Mouse (Mus musculus) liver, embryonic 11.5 days (tissue): Measurements from ENCODE around the gene Zbtb9. TPM values are rescaled to one million over a fixed set of nuclear protein-coding genes. Genes with fewer than 3 reads are reported as not detected.

Experiments used
- ATAC-seq: fragments of 200-750 bp; cut with Nextera tagmentation; replicated peaks from 2 replicates; pipeline ENCODE4 v1.8.0; 2017; ENCODE audit warnings: moderate number of reproducible peaks, mild to moderate bottlenecking, moderate TSS enrichment, moderate library complexity; ENCODE audit not compliant: low FRiP score
- DNase-seq: peaks from one replicate; pipeline ENCODE4 v3.0.0-alpha.2; 2017; ENCODE audit warnings: low spot score
- H3K27ac ChIP-seq: fragments of 300-500 bp; sonication (generic); 2 replicates; pipeline ENCODE4 v1.5.1; 2014; ENCODE audit warnings: mild to moderate bottlenecking, low read depth, low read length, control low read depth
- H3K27me3 ChIP-seq: fragments of 300-500 bp; sonication (generic); replicated peaks from 2 replicates; pipeline ENCODE4 v1.6.1; 2014; ENCODE audit warnings: low read length, mixed read lengths; ENCODE audit not compliant: control insufficient read depth, insufficient read depth
- H3K36me3 ChIP-seq: fragments of 300-500 bp; sonication (generic); 2 replicates; pipeline ENCODE4 v1.6.1; 2014; ENCODE audit warnings: mild to moderate bottlenecking, low read length, moderate library complexity, mixed read lengths; ENCODE audit not compliant: control insufficient read depth, insufficient read depth
- H3K4me1 ChIP-seq: fragments of 300-500 bp; sonication (generic); replicated peaks from 2 replicates; pipeline ENCODE4 v1.6.1; 2014; ENCODE audit warnings: low read length, mixed read lengths; ENCODE audit not compliant: control insufficient read depth, insufficient read depth
- H3K4me2 ChIP-seq: fragments of 300-500 bp; sonication (generic); 2 replicates; pipeline ENCODE4 v1.6.1; 2014; ENCODE audit warnings: mild to moderate bottlenecking, control low read depth, moderate library complexity
- H3K4me3 ChIP-seq: fragments of 300-500 bp; sonication (generic); 2 replicates; pipeline ENCODE4 v1.5.1; 2014; ENCODE audit warnings: low read depth, low read length, control low read depth
- H3K9ac ChIP-seq: fragments of 300-500 bp; sonication (generic); 2 replicates; pipeline ENCODE4 v1.6.1; 2014; ENCODE audit warnings: low read depth, low read length, control low read depth
- H3K9me3 ChIP-seq: fragments of 300-500 bp; sonication (generic); 2 replicates; pipeline ENCODE4 v1.6.1; 2016; ENCODE audit warnings: low read length, inconsistent platforms, mixed read lengths; ENCODE audit not compliant: control insufficient read depth
- WGBS: fragments of 180-500 bp; shearing (Covaris S2); extraction: QIAGEN DNeasy Blood & Tissue Kit; methylation state at CpG from one replicate; pipeline ENCODE4 v1.1.7; 2014; 5-methylcytosine and 5-hydroxymethylcytosine counted together
- polyA plus RNA-seq: library from polyadenylated mRNA; unstranded; fragments of >200 nt; fragmentation: Nextera tagmentation; extraction: Ambion mirVana; gene quantifications from 2 replicates; pipeline ENCODE4 v1.2.1, GENCODE M21; 2014

Zbtb9 gene
- polyA plus RNA-seq, 1 experiment from 2014 or later = 9.7 TPM

GRCm38 (mm10) chr17:26951406-26951805 is 21.6 kb upstream of the Zbtb9 start:
- H3K27ac ChIP-seq = no peak overlapping the region
- DNase-seq (peak; percentile 73), ATAC-seq (peak; percentile 42; the same call in 1 of the 2 replicates)
- H3K4me3 ChIP-seq = peak overlapping the region; percentile 43
- peak overlapping the region; percentile 52; the same call in 1 of the 2 replicates for H3K9ac ChIP-seq
- 0 out of 2 replicates have a peak, but pooled peaks cover 3% of the 10 kb centered on the region for H3K27me3 ChIP-seq
- H3K4me1 ChIP-seq = peaks cover 67% of the 10 kb centered on the region
- WGBS = 4% methylated on average over 11 of the region's 11 CpGs
- 0 out of 2 replicates have a peak, but pooled peaks cover 2% of the 10 kb centered on the region for H3K36me3 ChIP-seq
- H3K4me2 ChIP-seq = peak overlapping the region; percentile 67
- H3K9me3 ChIP-seq = no peaks in the 10 kb centered on the region

GRCm38 (mm10) chr17:26951952-26952877 is 20.8 kb upstream of the Zbtb9 start:
- H3K4me2 ChIP-seq = peak overlapping the region; percentile 67
- peaks cover 2% of the 10 kb centered on the region; the same call in 1 of the 2 replicates for H3K36me3 ChIP-seq
- H3K27ac ChIP-seq = no peak overlapping the region
- ATAC-seq (no peak), DNase-seq (no peak)
- 5% methylated on average over 22 of the region's 23 CpGs for WGBS
- H3K9me3 ChIP-seq = no peaks in the 10 kb centered on the region
- H3K4me3 ChIP-seq = peak overlapping the region; percentile 43
- peaks cover 68% of the 10 kb centered on the region for H3K4me1 ChIP-seq
- peak overlapping the region; percentile 52 for H3K9ac ChIP-seq
- H3K27me3 ChIP-seq = 0 out of 2 replicates have a peak, but pooled peaks cover 3% of the 10 kb centered on the region

GRCm38 (mm10) chr17:26953201-26953600 is 19.8 kb upstream of the Zbtb9 start:
- 38% methylated on average over 6 of the region's 6 CpGs for WGBS
- H3K4me3 ChIP-seq = no peak overlapping the region
- no peak for ATAC-seq
- no peaks in the 10 kb centered on the region for H3K9me3 ChIP-seq
- DNase-seq = no peak
- H3K4me1 ChIP-seq = peaks cover 66% of the 10 kb centered on the region
- peaks cover 2% of the 10 kb centered on the region; the same call in 1 of the 2 replicates for H3K36me3 ChIP-seq
- H3K9ac ChIP-seq = no peak overlapping the region
- peak overlapping the region; percentile 67 for H3K4me2 ChIP-seq
- 0 out of 2 replicates have a peak, but pooled peaks cover 3% of the 10 kb centered on the region for H3K27me3 ChIP-seq
- no peak overlapping the region for H3K27ac ChIP-seq

- Histone ChIP-seq H3K4me1 (peaks cover 65% of the 10 kb centered on the region), H3K4me3 (no peak overlapping the region), H3K27ac (no peak overlapping the region), H3K9ac (no peak overlapping the region), H3K9me3 (no peaks in the 10 kb centered on the region), H3K4me2 (peak overlapping the region; percentile 67), H3K27me3 (0 out of 2 replicates have a peak, but pooled peaks cover 3% of the 10 kb centered on the region), H3K36me3 (peaks cover 2% of the 10 kb centered on the region; the same call in 1 of the 2 replicates)
- ATAC-seq (no peak), DNase-seq (no peak)
- 21% methylated on average over 14 of the region's 16 CpGs for WGBS
Observed at GRCm38 (mm10) chr17:26953726-26954125, 19.2 kb upstream of the Zbtb9 start.

GRCm38 (mm10) chr17:26956309-26956708 is 16.7 kb upstream of the Zbtb9 start:
- peak overlapping the region; percentile 69 for H3K27ac ChIP-seq
- ATAC-seq = no peak
- no peak for DNase-seq
- peaks cover 48% of the 10 kb centered on the region for H3K4me1 ChIP-seq
- peak overlapping the region; percentile 65 for H3K4me2 ChIP-seq
- WGBS = 72% methylated on average over 5 of the region's 5 CpGs
- peaks cover 9% of the 10 kb centered on the region for H3K36me3 ChIP-seq
- no peaks in the 10 kb centered on the region for H3K9me3 ChIP-seq
- H3K4me3 ChIP-seq = peak overlapping the region; percentile 35; the same call in 1 of the 2 replicates
- peak overlapping the region; percentile 58 for H3K9ac ChIP-seq
- 0 out of 2 replicates have a peak, but pooled peaks cover 3% of the 10 kb centered on the region for H3K27me3 ChIP-seq

- H3K9me3 ChIP-seq = no peaks in the 10 kb centered on the region
- H3K4me3 ChIP-seq = peak overlapping the region; percentile 35; the same call in 1 of the 2 replicates
- ATAC-seq (peak; percentile 85), DNase-seq (no peak)
- peak overlapping the region; percentile 61 for H3K9ac ChIP-seq
- 0 out of 2 replicates have a peak, but pooled peaks cover 3% of the 10 kb centered on the region for H3K27me3 ChIP-seq
- WGBS = 49% methylated on average over 18 of the region's 18 CpGs
- peaks cover 42% of the 10 kb centered on the region for H3K4me1 ChIP-seq
- H3K27ac ChIP-seq = peak overlapping the region; percentile 69
- peak overlapping the region; percentile 65 for H3K4me2 ChIP-seq
- peaks cover 9% of the 10 kb centered on the region for H3K36me3 ChIP-seq
Observed at GRCm38 (mm10) chr17:26956895-26957294, 16.1 kb upstream of the Zbtb9 start.

GRCm38 (mm10) chr17:26957872-26958271 is 15.1 kb upstream of the Zbtb9 start:
- Histone ChIP-seq H3K4me2 (no peak overlapping the region; the same call in 1 of the 2 replicates), H3K4me3 (no peak overlapping the region), H3K9me3 (no peaks in the 10 kb centered on the region), H3K36me3 (peaks cover 13% of the 10 kb centered on the region), H3K4me1 (peaks cover 32% of the 10 kb centered on the region), H3K9ac (no peak overlapping the region), H3K27ac (no peak overlapping the region), H3K27me3 (0 out of 2 replicates have a peak, but pooled peaks cover 3% of the 10 kb centered on the region)
- ATAC-seq (no peak), DNase-seq (no peak)
- 92% methylated on average over 5 of the region's 5 CpGs for WGBS

GRCm38 (mm10) chr17:26958880-26959279 is 14.1 kb upstream of the Zbtb9 start:
- Histone ChIP-seq H3K4me3 (no peak overlapping the region), H3K27me3 (no peaks in the 10 kb centered on the region), H3K4me2 (no peak overlapping the region), H3K36me3 (peaks cover 13% of the 10 kb centered on the region), H3K4me1 (peaks cover 22% of the 10 kb centered on the region), H3K9me3 (no peaks in the 10 kb centered on the region), H3K9ac (no peak overlapping the region), H3K27ac (no peak overlapping the region)
- DNase-seq (no peak), ATAC-seq (no peak)
- 61% methylated on average over 5 of the region's 5 CpGs for WGBS
